Mouse (Mus musculus): ENCODE results near the gene Acly.

Gene Acly

DNA sequence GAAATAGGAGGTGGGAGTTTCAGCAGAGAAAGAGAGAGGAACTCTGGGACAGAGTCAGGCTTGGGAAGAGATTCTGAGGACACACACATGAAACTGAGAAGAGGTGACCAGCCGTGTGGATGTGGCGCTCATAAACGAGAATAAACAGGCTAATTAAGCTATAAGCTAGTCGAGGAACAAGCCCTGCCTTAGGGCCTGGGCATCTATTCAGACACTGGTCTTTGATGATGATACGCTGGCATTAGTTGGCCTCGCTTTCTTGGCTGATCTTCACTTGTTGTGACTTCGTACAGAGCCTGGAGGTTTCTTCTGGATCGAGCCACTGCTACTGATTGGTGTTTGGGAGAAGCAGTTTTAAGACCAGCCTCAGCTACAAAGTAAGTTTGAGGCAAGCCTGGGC lies 21.8 kb downstream of the Acly start:
- DNase-seq (ENCODE audit: low spot score): no peak

DNA sequence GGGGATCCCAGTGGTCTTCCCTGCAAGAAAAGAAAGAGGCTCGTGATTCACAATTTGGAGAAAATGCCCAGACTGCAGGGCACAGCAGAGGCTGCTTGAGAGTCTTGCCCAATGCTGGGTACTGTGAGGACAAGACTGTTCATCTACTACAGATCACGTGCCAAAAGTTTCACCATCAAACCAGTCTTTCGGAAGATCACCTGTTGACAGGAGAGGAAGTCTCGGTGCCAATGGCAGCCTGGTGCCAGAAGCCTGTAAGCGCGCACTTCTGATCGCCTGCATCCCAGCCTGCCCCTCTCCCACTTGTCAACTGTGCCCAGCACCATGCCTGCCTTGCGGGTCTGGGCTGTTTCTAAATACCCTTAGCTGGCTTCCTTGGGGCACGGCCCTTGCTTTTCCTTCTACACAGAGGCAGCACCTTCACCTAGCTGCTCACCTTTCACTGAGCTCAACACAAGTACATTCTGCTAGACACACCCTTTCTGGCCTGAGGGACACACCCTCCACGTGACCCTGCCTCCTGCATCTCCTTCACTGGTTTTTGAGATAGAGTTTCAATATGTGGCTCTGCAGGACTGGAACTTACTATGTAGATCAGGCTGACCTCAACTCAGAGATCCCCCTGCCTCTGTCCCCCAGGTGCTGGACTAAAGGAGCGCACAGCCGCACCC lies 22.7 kb downstream of the Acly start:
- DNase-seq (ENCODE audit: low spot score): no peak

DNA sequence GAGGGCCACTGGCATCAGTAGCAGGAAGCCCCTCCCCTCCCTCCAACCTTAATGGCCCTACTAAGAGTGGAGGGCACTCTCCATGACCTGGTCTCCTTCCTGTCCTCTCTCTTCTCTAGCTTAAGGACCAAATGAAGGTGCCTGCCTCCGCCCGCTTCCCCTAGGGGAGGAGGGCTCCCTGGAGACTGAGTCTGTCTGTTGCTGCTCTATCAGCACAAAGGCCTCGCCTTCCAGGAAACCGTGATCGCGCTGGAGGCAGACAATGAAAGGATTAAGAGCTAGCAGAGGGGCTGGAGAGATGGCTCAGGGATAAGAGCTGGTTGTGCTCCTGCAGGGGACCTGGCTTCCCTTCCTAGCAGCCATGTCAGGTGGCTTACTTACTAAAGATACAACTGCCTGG lies 26.5 kb downstream of the Acly start:
- no peak for DNase-seq (ENCODE audit: low spot score)

DNA sequence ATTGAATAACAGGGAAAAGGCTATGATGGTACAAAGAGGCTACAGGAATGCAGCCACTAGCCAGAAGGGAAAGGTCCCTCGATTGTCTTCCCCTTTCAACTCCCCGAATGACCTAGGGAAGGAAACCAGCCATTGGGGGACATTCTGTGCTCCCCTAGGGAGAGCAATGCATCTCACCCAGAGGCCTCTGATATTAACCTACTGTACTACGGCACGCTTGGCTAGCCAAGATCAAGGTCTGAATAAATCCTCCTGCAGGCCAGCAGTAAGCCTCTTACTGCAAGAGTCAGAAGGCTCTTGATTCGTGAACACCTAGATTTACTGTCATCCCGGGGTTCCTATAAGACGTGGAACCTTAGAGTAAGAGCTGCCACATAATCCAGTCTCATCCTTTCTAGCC lies 27.1 kb downstream of the Acly start:
- no peak for DNase-seq (ENCODE audit: low spot score)

DNA sequence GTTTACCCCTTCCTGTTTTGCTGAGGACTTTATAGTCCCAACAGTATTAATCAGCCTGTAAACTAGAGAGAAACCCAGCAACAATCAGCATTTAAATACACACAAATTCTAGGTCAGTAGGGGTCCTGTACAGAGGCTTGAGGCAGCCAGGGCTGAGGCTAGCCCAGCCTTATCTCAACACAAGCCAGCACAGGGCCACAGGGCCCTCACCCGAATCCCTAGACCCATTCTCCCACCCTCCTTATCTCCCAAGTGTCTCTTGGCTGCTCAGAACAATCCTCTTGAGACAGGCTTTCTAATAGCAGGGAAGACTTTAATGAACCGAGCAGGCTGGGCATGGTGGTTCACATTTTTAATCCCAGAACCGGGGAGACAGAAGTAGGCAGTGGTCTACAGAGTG lies 27.6 kb downstream of the Acly start:
- no peak for DNase-seq (ENCODE audit: low spot score)

DNA sequence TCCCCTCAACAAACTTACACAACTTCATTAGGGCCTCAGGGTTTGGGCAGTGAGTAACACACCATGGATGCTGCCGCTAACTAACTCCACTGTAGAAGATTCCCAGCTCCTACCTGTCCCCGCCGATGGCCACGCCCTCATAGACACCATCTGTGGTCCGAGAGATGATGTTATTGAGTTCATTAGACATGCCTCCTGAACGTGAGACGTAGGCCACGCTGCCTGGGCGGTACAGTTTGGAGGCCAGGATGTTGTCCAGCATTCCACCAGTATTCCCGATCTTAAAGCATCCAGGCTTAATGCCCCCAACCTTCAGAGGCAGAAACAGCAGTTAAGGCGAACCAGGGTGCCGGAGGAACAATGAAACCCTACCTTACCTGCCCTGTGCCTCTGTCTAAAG lies 34.0 kb downstream of the Acly start:
- no peak for DNase-seq (ENCODE audit: low spot score)

DNA sequence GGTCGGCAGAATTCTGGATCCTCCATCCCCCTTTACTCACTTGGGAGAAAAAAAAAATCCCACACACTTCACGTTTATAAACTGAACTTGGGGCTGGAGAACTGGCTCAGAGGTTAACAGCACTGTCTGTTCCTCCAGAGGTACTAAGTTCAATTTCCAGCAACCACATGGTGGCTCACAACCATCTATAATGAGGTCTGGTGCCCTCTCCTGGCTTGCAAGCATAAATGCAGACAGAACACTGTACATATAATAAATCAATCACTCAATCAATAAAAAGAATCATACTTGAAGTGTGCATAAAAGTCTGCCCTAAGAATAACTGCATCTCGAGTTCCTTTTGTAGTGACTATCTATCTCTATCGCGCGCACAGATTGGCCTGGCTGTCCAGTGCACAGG lies 36.8 kb downstream of the Acly start:
- no peak for DNase-seq (ENCODE audit: low spot score)

DNA sequence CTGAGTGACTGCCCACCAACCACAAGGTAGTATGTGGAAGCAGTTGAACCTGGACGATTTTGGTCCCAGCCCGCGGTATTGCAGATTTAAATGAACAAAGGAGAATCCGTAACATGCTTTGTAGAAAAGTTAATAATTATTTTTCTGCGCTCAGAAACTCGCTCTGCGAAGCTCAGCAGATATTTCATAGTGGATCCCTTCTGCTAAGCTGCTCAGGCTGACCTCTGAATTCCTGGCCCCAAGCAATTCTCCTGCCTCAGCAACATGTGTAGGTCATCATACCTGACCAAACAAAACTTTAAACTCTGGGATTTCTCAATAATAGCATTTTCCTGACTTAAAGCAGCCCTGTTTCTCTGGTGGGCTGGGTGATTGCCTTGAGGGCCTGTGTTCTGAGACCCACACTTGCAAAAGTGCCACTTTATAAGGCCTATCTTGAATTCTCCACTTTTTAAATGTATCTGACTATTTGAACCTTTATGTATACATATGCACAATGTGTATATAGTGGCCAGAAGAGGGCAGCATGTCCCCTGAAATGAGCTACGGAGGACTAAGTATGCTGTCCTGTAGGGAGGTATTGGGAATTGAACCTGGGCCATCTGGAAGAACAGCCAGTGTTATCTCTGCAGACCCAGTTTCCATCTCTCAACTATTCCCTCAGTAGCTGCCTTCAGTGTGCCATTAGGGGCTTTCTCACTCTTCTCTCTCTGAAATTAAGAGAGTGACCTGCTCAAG lies 41.8 kb downstream of the Acly start:
- DNase-seq (ENCODE audit: low spot score): peak; percentile 62

DNA sequence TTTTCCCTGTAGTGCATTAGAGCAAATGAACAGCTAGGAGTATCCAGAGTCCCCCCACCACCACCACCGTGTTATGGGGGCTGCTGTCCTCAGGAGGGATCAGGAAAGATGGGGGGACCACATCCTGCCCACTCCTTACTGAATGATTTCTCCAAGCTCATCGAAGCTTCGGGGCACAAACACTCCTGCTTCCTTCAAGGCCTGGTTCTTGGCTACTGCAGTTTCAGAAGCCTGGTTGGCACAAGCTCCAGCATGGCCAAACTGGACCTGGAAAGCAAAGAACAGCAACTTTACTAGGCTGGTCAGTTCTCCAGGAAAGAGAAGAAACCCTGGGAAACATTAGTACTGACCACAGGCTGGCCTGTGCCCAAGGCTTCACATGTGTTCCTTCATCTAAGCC lies 43.3 kb downstream of the Acly start:
- no peak for DNase-seq (ENCODE audit: low spot score)

DNA sequence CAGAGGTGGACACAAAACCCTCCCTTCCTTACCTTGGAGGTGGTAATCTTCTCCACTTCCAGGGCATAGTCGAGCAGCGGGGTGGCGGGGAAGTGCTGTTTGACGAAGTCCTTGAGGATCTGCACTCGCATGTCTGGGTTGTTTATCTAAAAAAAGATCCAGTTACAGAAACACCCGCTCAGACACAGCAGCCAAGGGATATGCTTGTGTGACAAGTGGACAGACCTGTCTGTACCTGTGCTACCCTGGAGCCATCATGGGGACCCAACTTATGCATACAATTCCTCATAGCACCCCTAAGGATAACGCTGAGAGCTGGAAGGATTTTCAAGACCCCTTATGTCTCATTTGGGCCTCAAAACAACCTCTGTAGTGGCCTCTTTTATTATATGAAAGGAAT lies 48.6 kb downstream of the Acly start:
- DNase-seq (ENCODE audit: low spot score): no peak

DNA sequence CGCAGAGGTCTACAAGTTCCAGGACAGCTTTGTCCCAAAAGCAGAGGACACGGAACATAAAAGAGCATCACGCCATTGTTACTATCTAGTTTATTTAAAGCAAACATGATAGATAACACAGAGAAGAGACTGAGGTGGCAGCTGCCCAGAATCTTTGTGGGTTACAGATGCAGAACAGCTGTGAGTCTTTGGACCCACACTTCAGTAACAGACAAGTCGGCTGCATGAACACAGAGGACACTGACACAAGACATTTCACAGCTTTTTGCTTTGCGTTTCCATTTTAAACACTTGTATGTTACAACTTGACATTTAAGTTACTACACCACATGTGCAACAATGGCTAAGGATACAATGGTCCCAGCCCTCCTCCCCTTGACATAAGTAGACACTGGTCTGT lies 51.5 kb downstream of the Acly start:
- DNase-seq (ENCODE audit: low spot score): no peak

DNA sequence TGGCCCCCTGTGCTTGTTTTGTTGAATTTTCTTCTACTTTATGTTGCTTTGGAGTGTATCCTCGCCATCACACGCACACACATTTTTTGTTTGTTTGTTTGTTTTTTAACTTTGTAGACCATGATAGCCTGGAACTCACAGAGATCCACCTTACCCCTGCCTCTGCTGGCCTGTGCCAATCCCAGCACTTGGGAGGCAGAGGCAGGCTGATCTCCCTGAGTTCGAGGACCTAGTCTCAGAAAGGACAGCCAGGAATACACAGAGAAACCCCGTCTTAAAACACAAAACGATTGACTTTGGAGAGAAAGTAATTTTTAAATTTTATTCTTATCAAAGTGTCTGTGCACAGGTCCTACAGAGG lies 54.9 kb downstream of the Acly start:
- DNase-seq (ENCODE audit: low spot score): no peak

DNA sequence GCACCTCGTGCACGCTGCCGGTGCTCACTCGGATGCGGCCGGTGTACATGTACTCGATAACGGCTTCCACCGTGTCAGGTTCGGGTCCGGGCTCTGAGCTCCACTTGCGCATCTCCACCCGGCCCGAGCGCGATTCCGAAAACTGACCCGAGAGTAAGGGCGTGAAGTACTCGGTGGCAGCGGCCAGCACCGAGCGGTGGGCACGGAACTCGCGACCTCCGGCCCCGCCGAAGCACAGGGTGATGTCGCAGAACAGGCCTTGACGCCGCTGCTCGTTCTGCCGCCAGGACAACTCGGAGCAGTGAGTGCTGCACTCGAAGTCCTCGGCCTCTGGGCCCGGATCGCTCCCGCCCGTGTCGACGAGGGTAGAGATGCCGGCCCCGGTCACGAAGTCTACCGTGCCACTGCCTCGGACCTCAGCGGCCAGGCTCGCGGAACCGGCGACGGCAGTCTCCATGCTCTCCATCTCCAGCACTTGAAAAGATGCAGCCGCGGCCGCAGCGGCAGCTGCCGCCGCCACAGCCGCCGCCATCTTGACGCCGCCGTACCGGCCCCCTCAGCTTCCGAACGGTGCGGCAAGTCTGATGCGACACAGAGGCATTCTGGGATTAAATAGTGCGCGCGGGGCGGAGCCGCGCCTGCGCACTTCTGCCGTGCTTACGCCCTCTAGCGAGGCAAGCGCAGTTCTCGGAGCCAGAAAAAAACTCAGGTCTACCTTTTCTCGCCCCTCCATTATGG lies 55.4 kb downstream of the Acly start, which contains the start of gene Klhl11:
TSS of gene Klhl11 (minus strand) at position 545 of the 738 bp plus-strand sequence.
- DNase-seq (ENCODE audit: low spot score): peak; percentile 95

DNA sequence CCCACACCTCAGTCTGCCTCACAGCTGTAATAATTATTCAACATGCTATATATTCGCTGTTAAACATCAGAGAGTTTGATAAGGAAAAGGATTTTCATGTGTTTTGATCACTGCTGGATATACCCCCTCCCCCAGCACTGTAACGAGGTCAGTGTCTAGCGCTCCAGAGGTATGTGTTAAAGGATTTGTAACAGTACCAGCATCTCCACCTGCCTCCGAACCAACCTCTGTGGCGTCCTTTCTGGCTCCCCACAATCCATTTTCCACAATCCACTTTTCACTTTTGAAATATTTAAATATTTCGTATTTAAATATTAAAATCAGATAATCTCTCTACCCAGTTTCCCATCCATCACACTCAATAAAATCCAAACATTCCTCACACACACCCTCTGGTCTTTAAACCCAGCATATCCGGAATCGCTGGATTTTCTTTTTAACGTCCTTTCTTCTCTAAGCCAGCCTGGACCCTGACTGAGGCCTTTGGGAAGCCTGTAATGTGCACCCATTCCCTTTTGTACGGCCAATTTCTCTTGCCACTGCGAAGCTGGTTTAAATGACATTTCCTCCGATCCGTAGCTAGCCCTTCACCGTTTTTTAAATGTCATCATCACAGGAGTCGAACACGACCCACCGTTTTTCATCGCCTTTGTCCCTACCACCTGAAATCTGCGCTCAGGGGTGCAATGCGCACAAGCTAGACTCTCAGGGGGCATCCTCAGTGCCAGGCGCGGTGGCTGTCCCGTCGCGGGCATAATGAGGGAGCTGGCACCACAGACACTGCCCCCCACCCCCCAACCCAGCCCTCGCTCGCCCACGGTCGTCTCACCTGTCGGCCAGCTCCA lies 56.2 kb downstream of the Acly start:
- DNase-seq (ENCODE audit: low spot score): peak; percentile 29

DNA sequence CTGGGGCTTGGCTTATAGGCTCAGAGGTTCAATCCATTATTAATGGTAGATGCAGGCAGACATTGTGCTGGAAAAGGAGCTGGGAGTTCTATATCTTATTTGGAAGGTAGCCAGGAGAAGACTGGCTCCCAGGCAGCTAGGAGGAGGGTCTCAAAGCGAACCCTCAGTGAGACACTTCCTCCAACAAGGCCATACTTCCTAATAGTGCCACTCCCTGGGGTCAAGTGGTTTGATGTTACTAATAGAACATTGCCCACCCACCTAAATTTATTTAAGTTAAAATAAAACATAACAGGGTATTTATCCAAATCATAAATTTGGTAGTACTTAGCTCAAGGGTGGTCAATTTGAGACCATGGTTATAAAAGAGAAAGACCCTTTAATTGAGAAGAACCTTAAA lies 62.0 kb downstream of the Acly start:
- DNase-seq (ENCODE audit: low spot score): no peak

DNA sequence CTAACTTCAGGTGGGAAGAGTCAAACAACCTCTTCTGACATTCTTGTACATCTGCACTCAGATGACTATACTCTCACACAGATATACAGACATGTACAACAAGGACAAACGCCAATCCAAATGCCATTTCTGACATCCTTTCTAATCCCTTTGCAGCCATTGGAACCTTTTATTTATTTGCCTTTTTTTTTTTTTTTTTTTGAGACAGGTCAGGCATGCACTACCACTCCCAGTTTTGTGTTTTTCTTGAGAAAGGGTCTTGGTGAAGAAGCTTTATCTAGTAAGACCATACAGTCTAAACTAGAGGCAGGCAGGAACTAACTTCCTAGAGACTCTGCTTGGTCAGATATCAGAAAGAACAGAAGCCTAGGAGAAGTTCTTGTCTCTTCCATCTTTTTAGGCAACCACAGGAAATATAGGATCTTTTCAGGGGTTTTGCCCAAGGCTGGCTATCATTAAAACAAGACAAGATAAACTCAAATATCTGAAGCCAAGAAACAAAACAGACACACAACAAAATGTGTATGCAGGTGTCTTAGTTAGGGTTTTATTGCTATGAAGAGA lies 62.5 kb downstream of the Acly start:
- DNase-seq (ENCODE audit: low spot score): no peak

DNA sequence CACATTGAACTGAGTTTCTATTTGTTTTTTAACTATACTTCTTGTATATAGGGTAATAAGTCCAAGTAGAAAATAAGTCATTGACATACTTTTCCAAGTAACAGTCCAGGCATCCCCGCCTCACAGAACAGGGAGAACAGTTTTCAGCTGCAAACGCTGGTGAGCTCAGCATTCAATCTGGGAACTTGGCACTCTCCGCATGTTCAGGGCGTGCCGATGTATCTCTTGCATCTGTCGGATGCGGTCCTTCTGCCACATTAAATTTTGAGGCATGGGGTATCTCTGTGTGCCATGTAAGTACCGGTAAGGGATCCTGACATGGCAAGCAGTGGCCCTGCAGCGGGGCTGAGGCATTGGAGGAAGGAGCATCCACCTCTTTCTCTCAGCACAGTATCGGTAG lies 65.1 kb downstream of the Acly start:
- DNase-seq (ENCODE audit: low spot score): no peak

DNA sequence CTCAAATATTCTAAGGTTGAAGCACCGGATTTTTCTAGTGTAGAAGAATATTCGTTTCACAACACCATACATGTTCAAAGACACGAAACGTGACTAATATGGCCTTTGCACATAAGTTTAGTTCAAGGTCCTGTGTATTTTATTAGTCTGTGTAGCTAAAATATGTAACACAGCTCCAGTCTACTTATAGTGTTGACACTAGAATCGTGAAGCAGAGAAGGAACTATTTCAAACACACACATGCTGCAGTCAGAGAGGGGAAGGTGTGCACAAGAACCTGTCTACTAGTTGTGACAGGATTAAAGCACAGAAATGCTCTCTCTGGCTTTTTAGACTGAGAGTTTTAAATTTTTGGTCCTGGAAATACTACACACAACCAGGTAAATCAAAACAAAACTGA lies 70.1 kb downstream of the Acly start:
- DNase-seq (ENCODE audit: low spot score): no peak

DNA sequence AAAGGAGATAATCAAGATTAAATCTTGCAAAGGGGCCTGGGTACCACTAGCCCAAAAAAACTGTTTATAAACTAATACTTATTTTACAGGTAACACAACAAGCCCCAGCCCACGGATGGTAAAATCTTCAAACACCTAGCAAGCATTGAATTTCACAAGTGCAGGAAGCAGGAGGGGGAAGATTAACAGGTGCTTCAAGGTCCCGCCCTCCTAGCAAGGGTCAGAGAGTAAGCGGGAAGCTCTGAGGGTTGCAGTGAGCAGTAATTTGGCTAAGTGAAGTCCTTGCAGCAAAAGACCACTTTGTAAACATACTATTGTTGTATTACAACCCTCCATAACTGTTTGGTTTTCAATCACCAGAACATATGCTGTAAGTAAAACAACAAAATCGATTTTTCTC lies 70.6 kb downstream of the Acly start:
- no peak for DNase-seq (ENCODE audit: low spot score)

DNA sequence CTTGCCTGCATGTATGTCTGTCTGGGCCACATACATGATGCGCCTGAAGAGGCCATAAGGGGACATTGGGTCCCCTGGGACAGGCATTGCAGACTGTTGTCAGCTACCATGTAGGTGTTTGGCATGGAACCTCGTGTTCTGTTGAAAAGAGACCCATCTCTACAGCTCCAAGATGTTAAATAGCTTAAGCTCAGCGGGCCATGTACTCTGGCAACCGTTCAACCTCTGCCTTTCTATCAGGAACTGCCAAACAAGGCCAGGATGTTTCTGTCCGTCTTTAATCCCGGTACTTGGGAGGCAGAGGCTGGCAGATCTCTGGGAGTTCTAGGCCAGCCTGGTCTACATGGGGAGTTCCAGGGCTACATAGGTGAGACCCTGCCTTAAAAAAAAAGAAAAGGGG lies 85.2 kb downstream of the Acly start:
- no peak for DNase-seq (ENCODE audit: low spot score)

DNA sequence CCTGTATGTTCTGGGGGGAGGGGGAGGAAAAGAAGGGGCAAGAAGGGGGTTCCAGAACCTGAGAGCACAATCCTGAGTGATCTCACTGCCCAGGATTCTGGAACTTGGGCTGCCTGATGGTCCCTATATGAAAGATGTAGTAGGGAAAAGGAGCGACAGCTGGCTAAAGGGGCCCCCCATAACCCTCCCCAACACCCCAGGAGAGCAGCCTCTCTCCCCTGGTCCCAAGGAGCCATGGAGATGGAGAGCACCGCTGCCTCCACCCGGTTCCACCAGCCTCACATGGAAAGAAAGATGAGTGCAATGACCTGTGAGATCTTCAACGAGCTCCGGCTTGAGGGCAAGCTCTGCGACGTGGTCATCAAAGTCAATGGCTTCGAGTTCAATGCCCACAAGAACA lies 86.0 kb downstream of the Acly start, which contains the start of the genes Nt5c3b and Klhl10:
TSS of gene Nt5c3b (minus strand) at position 12 of the 400 bp plus-strand sequence.
TSS of gene Klhl10 (plus strand) at position 121 of the 400 bp plus-strand sequence.
- DNase-seq (ENCODE audit: low spot score): no peak
